Mouse (Mus musculus) hindbrain, embryonic 14.5 days (tissue): ENCODE results near the gene Rc3h1. TPM values are rescaled to one million over a fixed set of nuclear protein-coding genes. Genes with fewer than 3 reads are reported as not detected.
"Not testable (repeated sequence)": the region's sequence is repeated elsewhere in the genome, so short reads cannot be mapped to it uniquely, and the experiment has no call there.

Source experiments
- ATAC-seq: fragments of 200-750 bp; cut with Nextera tagmentation; 2 replicates; pipeline ENCODE4 v1.8.0; 2017; ENCODE audit warnings: moderate number of reproducible peaks, mild to moderate bottlenecking, moderate TSS enrichment, moderate library complexity; ENCODE audit not compliant: low FRiP score
- DNase-seq: peaks from one replicate; pipeline ENCODE4 v3.0.0-alpha.2; 2015; ENCODE audit warnings: low spot score
- H3K27ac ChIP-seq: fragments of 300-500 bp; sonication (generic); 2 replicates; pipeline ENCODE4 v1.5.1; 2014; ENCODE audit warnings: mild to moderate bottlenecking, moderate library complexity
- H3K27me3 ChIP-seq: fragments of 300-500 bp; sonication (generic); 2 replicates; pipeline ENCODE4 v1.6.1; 2014; ENCODE audit warnings: mild to moderate bottlenecking, low read length, mixed read lengths; ENCODE audit not compliant: control insufficient read depth, insufficient read depth
- H3K36me3 ChIP-seq: fragments of 300-500 bp; sonication (generic); replicated peaks from 2 replicates; pipeline ENCODE4 v1.6.1; 2014; ENCODE audit not compliant: control insufficient read depth, insufficient read depth
- H3K4me1 ChIP-seq: fragments of 300-500 bp; sonication (generic); replicated peaks from 2 replicates; pipeline ENCODE4 v1.6.1; 2014; ENCODE audit warnings: antibody characterized with exemption, low read length, mixed read lengths; ENCODE audit not compliant: control insufficient read depth, insufficient read depth
- H3K4me2 ChIP-seq: fragments of 300-500 bp; sonication (generic); replicated peaks from 2 replicates; pipeline ENCODE4 v1.6.1; 2014; ENCODE audit warnings: mild to moderate bottlenecking, moderate library complexity
- H3K4me3 ChIP-seq: fragments of 300-500 bp; sonication (generic); replicated peaks from 2 replicates; pipeline ENCODE4 v1.5.1; 2014; ENCODE audit warnings: mild to moderate bottlenecking, low read length
- H3K9ac ChIP-seq: fragments of 300-500 bp; sonication (generic); 2 replicates; pipeline ENCODE4 v1.6.1; 2014
- H3K9me3 ChIP-seq: fragments of 300-500 bp; sonication (generic); 2 replicates; pipeline ENCODE4 v1.6.1; 2016; ENCODE audit warnings: low read length; ENCODE audit not compliant: control insufficient read depth
- WGBS: fragments of 180-500 bp; shearing (Covaris S2); extraction: QIAGEN DNeasy Blood & Tissue Kit; methylation state at CpG from one replicate; pipeline ENCODE4 v1.1.7; 2014; 5-methylcytosine and 5-hydroxymethylcytosine counted together
- polyA plus RNA-seq: library from polyadenylated mRNA; unstranded; fragments of >200 nt; fragmentation: Nextera tagmentation; extraction: Ambion mirVana; gene quantifications from 2 replicates; pipeline ENCODE4 v1.2.1, GENCODE M21; 2014

The Rc3h1 gene
- polyA plus RNA-seq, 1 experiment from 2014 or later = 9.1 TPM

DNA sequence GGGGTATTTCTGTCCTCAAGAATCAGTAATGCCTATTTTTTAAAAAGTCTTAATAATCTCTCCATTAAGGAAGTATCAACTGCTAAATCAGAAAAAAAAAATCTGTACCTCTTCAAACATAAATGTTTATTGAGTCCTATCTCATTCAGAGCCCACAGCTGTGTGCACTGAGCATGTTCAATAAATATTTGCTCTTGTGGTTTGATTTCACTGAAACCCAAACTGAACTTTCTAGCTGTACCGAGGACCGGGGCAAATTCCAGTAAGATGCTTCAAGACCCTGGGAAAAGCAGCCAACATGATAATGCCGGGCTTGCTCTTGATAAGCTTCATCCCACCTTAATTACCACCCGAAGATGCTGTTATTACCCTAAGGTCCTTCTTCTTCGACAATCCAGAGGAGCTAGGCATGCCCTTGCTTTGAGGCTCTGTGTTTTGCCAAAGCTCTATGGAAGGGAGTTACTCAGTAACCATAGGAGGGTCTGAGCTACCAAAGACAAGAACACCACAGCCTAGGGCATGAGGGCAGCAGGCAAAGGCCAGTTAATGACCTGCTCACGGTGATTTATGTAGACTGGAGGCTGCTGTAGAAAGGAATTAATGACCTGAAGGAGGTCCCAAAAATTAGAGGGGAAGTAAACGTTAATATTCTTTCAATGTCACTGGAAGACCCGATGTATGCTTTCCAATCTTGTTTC is 74.5 kb downstream of the Rc3h1 start:
- no peak overlapping the region for H3K4me3 ChIP-seq
- H3K4me1 ChIP-seq = no peaks in the 10 kb centered on the region
- DNase-seq (no peak), ATAC-seq (no peak)
- H3K36me3 ChIP-seq = peaks cover 5% of the 10 kb centered on the region; the same call in 1 of the 2 replicates
- H3K27me3 ChIP-seq = no peaks in the 10 kb centered on the region
- WGBS = 83% methylated on average over 8 of the region's 8 CpGs
- no peak overlapping the region for H3K4me2 ChIP-seq
- no peak overlapping the region for H3K9ac ChIP-seq
- no peak overlapping the region for H3K27ac ChIP-seq
- no peaks in the 10 kb centered on the region for H3K9me3 ChIP-seq

DNA sequence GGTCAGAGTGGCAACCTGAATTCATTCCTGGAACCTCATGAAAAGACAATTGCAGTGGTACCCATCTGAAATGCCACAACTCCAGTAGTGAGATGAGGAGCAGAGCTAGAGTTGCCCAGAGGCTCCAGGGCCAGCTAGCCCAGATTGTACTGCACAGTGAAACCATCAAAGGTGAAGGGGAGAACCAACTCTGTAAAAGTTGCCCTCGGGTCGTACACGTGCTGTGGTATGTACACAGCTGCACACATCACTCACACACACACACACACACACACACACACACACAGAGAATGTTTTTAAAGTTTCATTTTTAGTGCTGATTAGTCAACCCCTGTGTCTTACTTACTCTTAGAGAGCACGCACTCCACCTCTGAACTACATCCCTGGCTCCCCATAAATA is 75.1 kb downstream of the Rc3h1 start:
- Histone ChIP-seq H3K27ac (no peak overlapping the region), H3K27me3 (no peaks in the 10 kb centered on the region), H3K9me3 (no peaks in the 10 kb centered on the region), H3K4me1 (no peaks in the 10 kb centered on the region), H3K36me3 (no peaks in the 10 kb centered on the region), H3K4me2 (no peak overlapping the region), H3K9ac (no peak overlapping the region), H3K4me3 (no peak overlapping the region)
- ATAC-seq (no peak), DNase-seq (no peak)
- 93% methylated on average over 4 of the region's 4 CpGs for WGBS

DNA sequence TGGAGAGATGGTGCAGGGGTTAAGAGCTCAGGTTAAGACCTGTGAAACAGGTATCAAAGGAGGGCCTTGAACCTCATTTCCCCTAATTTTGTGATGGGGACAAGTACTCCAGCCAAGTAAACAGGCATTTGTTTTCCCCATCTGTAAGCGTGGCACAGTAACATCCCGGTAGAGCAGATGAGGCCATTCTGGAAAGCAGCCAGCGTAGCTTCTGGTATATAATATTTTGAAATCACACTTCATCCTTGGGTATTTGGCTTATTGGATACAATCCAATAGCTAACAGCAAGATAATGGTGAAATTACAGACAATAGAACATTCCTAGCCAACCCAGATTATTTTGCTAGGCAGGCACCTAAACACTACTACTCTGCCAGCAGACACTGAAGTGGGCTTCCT is 76.7 kb downstream of the Rc3h1 start:
- no peak for ATAC-seq
- Histone ChIP-seq H3K9ac (no peak overlapping the region), H3K36me3 (no peaks in the 10 kb centered on the region), H3K27me3 (no peaks in the 10 kb centered on the region), H3K9me3 (no peaks in the 10 kb centered on the region), H3K4me1 (no peaks in the 10 kb centered on the region), H3K4me2 (no peak overlapping the region), H3K4me3 (no peak overlapping the region), H3K27ac (no peak overlapping the region)
- 75% methylated on average over 3 of the region's 3 CpGs for WGBS
- DNase-seq = no peak

DNA sequence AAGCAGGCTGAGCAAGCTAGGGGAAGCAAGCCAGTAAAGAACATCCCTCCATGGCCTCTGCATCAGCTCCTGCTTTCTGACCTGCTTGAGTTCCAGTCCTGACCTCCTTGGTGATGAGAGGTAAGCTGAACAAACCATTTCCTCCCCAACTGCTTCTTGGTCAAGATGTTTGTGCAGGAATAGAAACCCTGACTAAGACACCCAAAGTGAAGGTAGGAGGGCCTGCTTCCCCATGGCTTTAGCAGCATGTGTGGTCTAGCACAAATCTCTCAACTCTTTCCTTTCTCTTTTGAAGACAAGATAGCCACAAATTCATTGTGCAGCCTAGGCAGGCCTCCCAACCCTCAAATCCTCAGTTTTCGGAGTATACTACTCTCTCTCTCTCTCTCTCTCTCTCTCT is 78.5 kb downstream of the Rc3h1 start:
- H3K4me3 ChIP-seq, H3K36me3 ChIP-seq, H3K9me3 ChIP-seq, DNase-seq, H3K27me3 ChIP-seq, H3K27ac ChIP-seq, H3K4me1 ChIP-seq, H3K9ac ChIP-seq, H3K4me2 ChIP-seq, ATAC-seq: not testable (repeated sequence)
- 88% methylated on average over 1 of the region's 1 CpGs for WGBS

DNA sequence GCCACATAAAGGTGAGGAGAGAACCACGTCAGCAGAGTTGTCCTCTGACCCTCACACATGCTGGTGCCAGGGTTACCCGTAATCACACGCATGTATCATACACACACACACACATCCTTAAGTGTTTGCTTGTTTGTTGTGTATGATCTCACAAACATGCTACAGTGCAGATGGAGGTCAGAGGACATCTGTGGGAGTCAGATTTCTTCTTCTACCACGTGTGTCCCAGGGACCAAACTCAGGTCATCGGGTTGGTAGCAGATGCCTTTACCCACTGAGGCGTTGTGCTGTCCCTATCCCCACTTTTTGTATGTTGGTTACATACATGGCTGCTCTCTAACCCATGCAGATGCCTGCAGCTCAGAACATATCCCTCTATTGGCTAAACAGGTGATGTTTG is 79.3 kb downstream of the Rc3h1 start:
- no peak overlapping the region for H3K27ac ChIP-seq
- no peak overlapping the region for H3K4me2 ChIP-seq
- no peak for ATAC-seq
- DNase-seq = no peak
- H3K4me3 ChIP-seq = no peak overlapping the region
- no peak overlapping the region for H3K9ac ChIP-seq
- H3K36me3 ChIP-seq = no peaks in the 10 kb centered on the region
- no peaks in the 10 kb centered on the region for H3K4me1 ChIP-seq
- H3K27me3 ChIP-seq = no peaks in the 10 kb centered on the region
- H3K9me3 ChIP-seq = no peaks in the 10 kb centered on the region
- 91% methylated on average over 6 of the region's 6 CpGs for WGBS

DNA sequence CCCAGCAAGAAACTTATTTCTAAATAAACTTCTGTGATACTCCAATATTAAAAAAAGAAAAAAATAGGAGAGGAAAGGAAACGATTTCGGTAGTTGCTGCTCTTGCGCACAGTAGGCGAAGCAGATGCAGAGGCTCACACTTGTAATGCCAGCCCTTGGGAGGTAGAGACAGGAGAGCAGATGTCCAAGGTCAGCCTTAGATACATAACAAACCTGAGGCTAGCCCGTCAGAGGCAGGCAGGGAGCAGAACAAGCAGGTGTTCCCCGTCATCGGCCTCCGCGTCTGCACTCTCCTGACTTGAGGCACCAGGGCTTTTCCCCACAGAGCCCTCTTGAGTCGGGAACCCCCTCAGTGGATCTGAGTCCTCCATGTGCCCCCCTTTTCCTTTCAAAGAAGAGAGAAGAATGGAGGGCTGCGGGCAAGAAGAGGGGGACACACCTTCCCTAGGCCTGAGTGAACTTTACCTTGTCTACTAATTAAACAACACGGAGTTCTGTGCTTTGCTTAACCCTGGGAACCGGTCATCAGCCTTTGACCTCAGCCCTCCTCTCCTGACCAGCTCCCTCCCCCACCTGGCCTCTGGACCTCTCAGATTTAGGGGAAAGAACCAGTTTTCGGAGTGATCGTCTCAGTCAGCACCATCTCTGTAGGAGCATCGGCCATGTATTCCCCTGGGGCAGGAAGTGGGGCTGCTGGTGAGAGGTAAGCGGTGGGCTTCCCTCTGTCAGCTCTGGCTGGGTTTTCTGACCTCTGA is 80.8 kb downstream of the Rc3h1 start:
- Histone ChIP-seq H3K4me3 (no peak overlapping the region), H3K9me3 (no peaks in the 10 kb centered on the region), H3K4me2 (no peak overlapping the region), H3K27me3 (no peaks in the 10 kb centered on the region), H3K36me3 (no peaks in the 10 kb centered on the region), H3K27ac (no peak overlapping the region), H3K4me1 (no peaks in the 10 kb centered on the region), H3K9ac (no peak overlapping the region)
- DNase-seq (no peak), ATAC-seq (0 out of 2 replicates have a peak, but pooled peaks have one; percentile 10)
- WGBS = 91% methylated on average over 17 of the region's 17 CpGs

DNA sequence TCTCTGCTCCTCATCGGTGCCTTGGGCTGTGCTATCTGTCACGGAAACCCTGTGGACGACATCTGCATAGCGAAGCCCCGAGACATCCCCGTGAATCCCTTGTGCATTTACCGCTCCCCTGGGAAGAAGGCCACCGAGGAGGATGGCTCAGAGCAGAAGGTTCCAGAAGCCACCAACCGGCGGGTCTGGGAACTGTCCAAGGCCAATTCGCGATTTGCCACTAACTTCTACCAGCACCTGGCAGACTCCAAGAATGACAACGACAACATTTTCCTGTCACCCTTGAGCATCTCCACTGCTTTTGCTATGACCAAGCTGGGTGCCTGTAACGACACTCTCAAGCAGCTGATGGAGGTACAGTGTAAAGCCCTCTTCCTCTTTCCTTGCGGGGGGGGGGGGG is 83.2 kb downstream of the Rc3h1 start:
- DNase-seq (no peak), ATAC-seq (no peak)
- no peaks in the 10 kb centered on the region for H3K9me3 ChIP-seq
- H3K27me3 ChIP-seq = no peaks in the 10 kb centered on the region
- H3K36me3 ChIP-seq = no peaks in the 10 kb centered on the region
- H3K4me2 ChIP-seq = no peak overlapping the region
- H3K4me3 ChIP-seq = no peak overlapping the region
- 88% methylated on average over 14 of the region's 15 CpGs for WGBS
- H3K27ac ChIP-seq = no peak overlapping the region
- no peak overlapping the region for H3K9ac ChIP-seq
- H3K4me1 ChIP-seq = no peaks in the 10 kb centered on the region

DNA sequence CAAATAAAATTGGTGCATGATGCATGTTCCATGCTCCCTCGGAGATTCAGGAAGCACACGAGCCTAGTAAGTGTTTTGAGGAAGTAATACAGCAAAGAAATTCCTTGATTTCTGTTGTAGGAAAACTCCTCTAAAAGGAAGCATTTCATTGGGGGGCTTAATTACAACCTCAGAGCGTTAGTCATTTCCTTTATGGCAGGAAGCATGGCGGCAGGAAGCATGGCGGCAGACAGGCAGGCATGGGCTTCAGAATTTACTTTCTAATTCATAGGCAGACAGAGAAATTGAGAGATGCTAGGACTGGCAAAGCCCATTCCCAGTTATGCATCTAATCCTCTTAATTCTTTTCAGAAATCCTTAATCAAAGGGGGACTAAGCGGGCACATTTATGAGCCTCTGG is 87.6 kb downstream of the Rc3h1 start:
- no peak for ATAC-seq
- no peak overlapping the region for H3K9ac ChIP-seq
- no peaks in the 10 kb centered on the region for H3K27me3 ChIP-seq
- H3K9me3 ChIP-seq = no peaks in the 10 kb centered on the region
- H3K36me3 ChIP-seq = no peaks in the 10 kb centered on the region
- H3K27ac ChIP-seq = no peak overlapping the region
- 91% methylated on average over 6 of the region's 6 CpGs for WGBS
- H3K4me1 ChIP-seq = no peaks in the 10 kb centered on the region
- H3K4me3 ChIP-seq = no peak overlapping the region
- no peak for DNase-seq
- H3K4me2 ChIP-seq = no peak overlapping the region

DNA sequence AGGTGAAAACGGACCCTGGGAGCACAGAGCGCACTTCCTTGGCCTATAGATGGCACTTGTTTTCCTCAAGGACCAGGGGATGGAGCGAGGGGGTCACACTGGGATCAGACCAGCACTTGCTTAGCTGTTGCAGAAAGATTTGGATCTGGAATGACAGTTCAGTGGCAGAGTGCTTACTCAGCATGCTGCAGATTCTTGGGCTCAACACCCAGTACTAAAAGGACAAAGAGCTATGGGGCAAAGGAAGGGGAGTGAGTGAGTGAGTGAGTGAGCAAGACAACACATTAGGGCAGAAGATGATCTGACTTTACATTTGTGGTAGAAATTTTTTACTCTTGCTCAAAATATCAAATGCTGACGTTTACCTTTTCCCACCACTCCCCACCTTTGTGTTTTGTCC is 98.7 kb downstream of the Rc3h1 start:
- DNase-seq (no peak), ATAC-seq (no peak)
- Histone ChIP-seq H3K9ac (no peak overlapping the region), H3K4me1 (no peaks in the 10 kb centered on the region), H3K36me3 (peaks cover 15% of the 10 kb centered on the region), H3K4me2 (no peak overlapping the region), H3K27ac (no peak overlapping the region), H3K4me3 (no peak overlapping the region), H3K9me3 (no peaks in the 10 kb centered on the region), H3K27me3 (no peaks in the 10 kb centered on the region)
- 69% methylated on average over 4 of the region's 4 CpGs for WGBS
